Mouse (Mus musculus) spleen, adult 2 months (tissue): ENCODE measurements around the gene Bglap2.
"Not testable (repeated sequence)": the region's sequence is repeated elsewhere in the genome, so short reads cannot be mapped to it uniquely, and the experiment has no call there.

ENCODE experiments used
- CTCF ChIP-seq: fragments of 200-500 bp; IDR thresholded peaks from 2 replicates; pipeline ENCODE4 v1.5.1; 2011; ENCODE audit warnings: mild to moderate bottlenecking, inconsistent platforms; ENCODE audit not compliant: insufficient read depth, insufficient read length, insufficient replicate concordance; ENCODE audit errors: extremely low read depth
- POLR2A ChIP-seq: fragments of 200-500 bp; IDR thresholded peaks from 2 replicates; pipeline ENCODE4 v1.6.1; 2011; ENCODE audit warnings: low read depth, low read length, inconsistent platforms

DNA sequence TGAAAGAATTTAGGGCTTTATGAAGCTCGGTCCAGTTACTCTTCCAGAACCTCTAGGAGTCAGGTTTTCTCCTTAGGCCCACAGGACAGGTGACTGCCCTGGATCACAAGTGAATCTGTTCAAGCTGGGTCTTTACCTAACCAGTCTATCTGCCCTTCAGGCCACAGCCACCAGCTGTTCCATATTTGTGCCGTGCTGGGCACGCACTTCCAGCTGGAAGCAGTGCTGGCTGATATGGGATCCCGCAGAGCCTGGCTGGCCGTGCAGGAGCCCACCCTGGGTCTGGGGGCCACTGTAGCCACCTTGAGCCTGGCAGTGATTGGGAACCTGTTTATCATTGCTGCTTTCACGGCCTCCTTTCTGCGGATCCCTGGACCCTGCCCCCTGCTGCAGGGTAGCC lies 1.9 kb downstream of the Bglap2 start:
- TF ChIP-seq CTCF, POLR2A: not testable (repeated sequence)
